Mouse (Mus musculus) ES-Bruce4 (cell line): ENCODE results near the gene Kbtbd12. TPM values are rescaled to one million over a fixed set of nuclear protein-coding genes. Genes with fewer than 3 reads are reported as not detected.

Experiments
- H3K27ac ChIP-seq: 2 replicates; pipeline ENCODE4 v1.5.1; 2012; ENCODE audit warnings: low read length, inconsistent platforms; ENCODE audit not compliant: insufficient read depth
- H3K27me3 ChIP-seq: 2 replicates; pipeline ENCODE4 v1.6.1; 2012; ENCODE audit warnings: mild to moderate bottlenecking, low read length, inconsistent platforms; ENCODE audit not compliant: control insufficient read depth, poor library complexity, insufficient read depth, severe bottlenecking
- H3K36me3 ChIP-seq: 2 replicates; pipeline ENCODE4 v1.6.1; 2012; ENCODE audit warnings: inconsistent platforms, mild to moderate bottlenecking, low read length, moderate library complexity; ENCODE audit not compliant: control insufficient read depth, poor library complexity, insufficient read depth, severe bottlenecking
- H3K4me1 ChIP-seq: one replicate; pipeline ENCODE4 v1.8.1; 2011; ENCODE audit warnings: low read length; ENCODE audit not compliant: control insufficient read depth, insufficient read depth
- H3K4me3 ChIP-seq: 2 replicates; pipeline ENCODE4 v1.5.1; 2011; ENCODE audit warnings: low read depth, mild to moderate bottlenecking, low read length
- H3K9ac ChIP-seq: 2 replicates; pipeline ENCODE4 v1.6.1; 2012; ENCODE audit warnings: low read depth, mild to moderate bottlenecking, inconsistent platforms; ENCODE audit not compliant: poor library complexity, severe bottlenecking
- H3K9me3 ChIP-seq: replicated peaks from 2 replicates; pipeline ENCODE4 v1.6.1; 2012; ENCODE audit warnings: mild to moderate bottlenecking, low read length, inconsistent platforms; ENCODE audit not compliant: control insufficient read depth, poor library complexity, insufficient read depth, severe bottlenecking
- CTCF ChIP-seq: IDR thresholded peaks from one replicate; pipeline ENCODE4 v1.8.1; 2011; ENCODE audit warnings: low read depth, low read length
- EP300 ChIP-seq: IDR thresholded peaks from 2 replicates; pipeline ENCODE4 v1.6.1; 2011; ENCODE audit warnings: low read depth, low read length; ENCODE audit not compliant: insufficient read depth
- POLR2A ChIP-seq: IDR thresholded peaks from one replicate; pipeline ENCODE4 v1.8.1; 2011; ENCODE audit warnings: low read length; ENCODE audit not compliant: insufficient read depth
- polyA plus RNA-seq: library from polyadenylated mRNA; stranded (reverse); fragments of >200 nt; gene quantifications from 2 replicates; pipeline ENCODE4 v1.2.4, GENCODE M21; 2011; ENCODE audit warnings: low read depth; ENCODE audit not compliant: missing spikeins, insufficient read depth, insufficient read length

Gene Kbtbd12
- polyA plus RNA-seq, result not detected in 2 replicates

DNA sequence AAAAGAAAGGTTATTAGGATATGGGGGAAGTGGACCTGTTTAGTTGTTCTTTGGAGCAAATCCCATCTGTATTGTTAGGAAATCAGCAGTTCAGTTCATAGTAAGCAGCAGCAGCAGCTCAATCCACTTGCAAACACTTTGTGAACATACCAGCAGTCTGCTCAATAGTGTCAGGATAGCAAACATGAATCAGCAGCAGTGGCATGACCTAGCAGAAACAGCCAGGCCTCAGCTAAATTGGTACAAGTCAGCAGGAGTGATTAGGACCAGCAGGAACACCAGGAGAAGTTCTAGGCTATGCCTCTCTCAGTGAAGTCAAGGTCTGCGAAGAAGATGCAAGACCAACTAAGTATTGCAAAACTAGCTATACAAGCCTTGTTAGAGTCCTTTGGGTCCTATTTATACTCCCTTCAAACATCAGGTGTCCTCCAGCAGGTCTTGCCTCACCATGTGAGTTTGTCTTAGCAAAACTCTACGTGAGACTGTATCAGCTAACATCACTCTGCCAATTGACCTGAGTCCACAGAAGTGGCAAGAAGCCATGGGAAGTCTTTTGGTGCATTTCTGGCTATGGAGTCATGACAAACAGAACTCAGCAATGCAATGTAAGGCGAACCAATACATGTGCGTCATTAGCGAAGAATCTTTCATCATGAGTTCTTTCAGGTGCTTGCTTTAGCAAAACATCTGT lies at the start of gene Kbtbd12:
Gene Kbtbd12 (minus strand): TSS at position 340 of the 691 bp plus-strand sequence.
- Histone ChIP-seq H3K4me1 (peaks cover 4% of the 10 kb centered on the region), H3K4me3 (no peak within 1 kb of the TSS), H3K27me3 (peaks cover 2% of the 10 kb centered on the region; the same call in 1 of the 2 replicates), H3K9me3 (peaks cover 11% of the 10 kb centered on the region; the same call in 1 of the 2 replicates), H3K27ac (no peak within 1 kb of the TSS), H3K36me3 (no peaks in the 10 kb centered on the region), H3K9ac (no peak within 1 kb of the TSS)
- no peak for TF ChIP-seq EP300
- no peak for TF ChIP-seq POLR2A
- TF ChIP-seq CTCF, result no peak

DNA sequence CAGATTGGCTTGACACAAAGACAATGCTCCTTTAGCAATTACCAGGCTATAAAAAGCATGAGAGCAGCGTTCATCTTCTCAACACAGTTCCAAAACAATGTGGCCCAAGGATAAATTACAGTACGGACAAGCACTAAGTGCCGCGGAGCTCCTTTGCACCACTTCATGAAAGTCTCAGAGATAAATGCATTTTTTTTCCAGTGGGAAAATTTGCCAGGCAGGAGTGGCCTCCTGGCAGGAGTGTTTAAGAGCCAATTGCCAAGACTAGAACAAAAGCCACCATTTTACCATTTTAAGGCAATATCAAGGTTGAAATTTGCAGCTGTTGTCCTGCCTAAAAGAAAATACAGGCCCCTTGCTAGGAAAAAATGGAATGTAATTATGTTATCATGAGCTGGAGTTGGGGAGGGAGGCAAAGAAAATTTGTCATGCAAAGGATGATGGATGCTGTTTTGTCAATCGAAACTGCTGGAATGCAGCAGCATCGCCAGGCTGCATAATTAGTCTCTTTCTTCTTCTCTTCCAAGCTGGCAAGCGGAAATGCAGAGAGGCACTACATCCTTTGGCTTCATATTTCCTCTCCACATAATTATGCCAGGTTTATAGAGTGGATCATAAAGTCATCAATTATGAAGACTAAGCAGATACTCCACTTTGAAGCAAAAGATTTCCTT lies 45.8 kb upstream of the Kbtbd12 start:
- H3K9me3 ChIP-seq, result no peaks in the 10 kb centered on the region; the same call in 1 of the 2 replicates
- TF ChIP-seq EP300 (no peak), CTCF (no peak), POLR2A (no peak)
- H3K27ac ChIP-seq, result no peak overlapping the region
- H3K36me3 ChIP-seq, result no peaks in the 10 kb centered on the region
- H3K9ac ChIP-seq, result no peak overlapping the region
- H3K4me1 ChIP-seq, result no peaks in the 10 kb centered on the region
- no peaks in the 10 kb centered on the region for H3K27me3 ChIP-seq
- H3K4me3 ChIP-seq, result no peak overlapping the region

DNA sequence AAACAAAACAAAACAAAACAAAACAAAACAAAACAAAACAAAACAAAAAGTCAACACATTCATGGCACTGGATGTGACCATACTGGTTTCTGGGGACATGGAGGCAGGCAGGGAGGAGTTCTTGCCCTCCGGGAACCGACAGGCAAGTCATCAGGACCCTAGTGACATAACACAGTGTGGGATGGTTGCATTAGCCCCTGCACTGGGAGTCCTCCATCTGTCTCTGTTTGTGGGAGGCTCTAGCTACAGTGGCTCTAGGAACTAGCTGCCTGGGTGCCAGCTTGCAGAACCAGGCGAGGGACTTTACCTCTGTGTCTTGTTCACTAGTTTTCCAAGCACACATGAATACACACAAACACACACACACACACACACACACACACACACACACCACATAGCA lies 43.3 kb upstream of the Kbtbd12 start:
- Histone ChIP-seq H3K9me3 (no peaks in the 10 kb centered on the region), H3K4me1 (no peaks in the 10 kb centered on the region), H3K27me3 (no peaks in the 10 kb centered on the region), H3K36me3 (no peaks in the 10 kb centered on the region), H3K27ac (no peak overlapping the region), H3K4me3 (no peak overlapping the region), H3K9ac (no peak overlapping the region)
- TF ChIP-seq EP300, result no peak
- no peak for TF ChIP-seq CTCF
- no peak for TF ChIP-seq POLR2A

DNA sequence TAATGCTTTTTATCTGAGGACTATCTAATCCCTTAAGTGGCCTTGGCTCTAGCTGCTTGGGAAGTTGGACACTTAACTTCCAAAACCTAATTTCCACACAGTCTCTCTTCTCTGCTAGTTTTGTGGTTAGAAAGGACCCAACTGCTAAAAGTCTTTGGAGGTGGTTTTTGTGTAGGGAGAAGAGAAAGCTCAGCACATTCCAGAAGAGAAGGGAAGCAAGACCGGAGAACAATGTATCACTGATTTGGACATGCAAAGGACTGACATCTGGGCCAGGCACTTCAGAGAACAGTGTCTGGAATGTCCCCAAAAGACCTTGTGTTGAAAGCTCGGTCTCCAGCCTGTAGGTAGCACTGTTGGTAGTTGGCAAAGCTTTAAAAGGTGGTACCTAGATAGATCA lies 40.0 kb upstream of the Kbtbd12 start:
- Histone ChIP-seq H3K27me3 (no peaks in the 10 kb centered on the region), H3K4me3 (no peak overlapping the region), H3K36me3 (no peaks in the 10 kb centered on the region), H3K9ac (no peak overlapping the region), H3K27ac (no peak overlapping the region), H3K9me3 (no peaks in the 10 kb centered on the region), H3K4me1 (no peaks in the 10 kb centered on the region)
- TF ChIP-seq POLR2A (no peak), EP300 (no peak), CTCF (no peak)

DNA sequence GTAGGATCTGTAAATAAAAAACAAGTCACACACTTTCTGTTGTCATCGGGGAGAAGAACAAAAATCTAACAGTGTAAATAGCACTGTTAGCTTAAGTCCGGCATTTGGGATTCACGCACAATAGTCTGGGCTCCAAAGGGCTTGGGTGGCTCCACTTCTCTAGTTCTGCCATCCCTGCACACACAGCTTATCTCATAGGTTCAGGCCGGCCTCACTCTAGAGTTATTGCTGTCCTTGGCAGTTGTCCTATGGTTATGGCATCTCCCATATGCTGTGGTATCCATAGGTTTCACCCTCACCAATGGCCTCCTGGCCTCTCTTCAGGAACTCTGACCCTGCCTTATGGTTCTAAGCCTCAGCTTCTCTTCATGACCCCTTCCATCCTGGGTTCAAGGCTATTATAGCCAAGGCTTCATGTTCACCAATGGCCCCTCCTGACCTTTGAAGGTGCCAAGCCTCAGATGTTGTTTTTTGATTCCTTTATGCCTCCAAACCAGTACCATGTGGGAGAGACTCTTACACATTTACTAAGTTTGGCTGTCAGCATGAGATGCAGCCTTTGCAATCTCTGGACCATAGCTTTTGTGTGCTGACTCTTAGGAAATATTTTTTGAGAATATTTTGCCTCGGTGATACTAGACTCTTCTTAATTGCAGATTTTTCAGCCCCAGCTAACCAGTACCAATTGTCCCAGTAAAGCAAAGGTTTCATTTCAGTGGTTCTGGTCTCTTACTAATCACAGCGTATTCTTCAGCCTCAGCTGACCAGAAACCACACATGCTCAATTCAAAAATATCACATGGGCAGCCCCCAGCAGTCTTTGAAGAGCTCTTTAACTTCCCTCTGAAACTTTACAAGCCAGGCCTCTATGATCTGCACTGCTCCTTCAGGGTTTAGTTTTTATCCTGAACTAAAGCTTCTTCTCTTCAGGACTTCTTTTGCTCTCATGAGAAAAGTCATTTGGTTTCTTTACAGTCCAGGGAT lies 39.3 kb upstream of the Kbtbd12 start:
- Histone ChIP-seq H3K27me3 (no peaks in the 10 kb centered on the region), H3K9me3 (no peaks in the 10 kb centered on the region), H3K27ac (no peak overlapping the region), H3K9ac (no peak overlapping the region), H3K4me1 (no peaks in the 10 kb centered on the region), H3K4me3 (no peak overlapping the region), H3K36me3 (no peaks in the 10 kb centered on the region)
- TF ChIP-seq EP300 (no peak), POLR2A (no peak), CTCF (no peak)
